Mouse (Mus musculus) regulatory T cell (primary cell): ENCODE results near the gene Pacsin2.

ENCODE experiments used
- in situ Hi-C: fragments of 300-600 bp; cut with MboI, MseI; formaldehyde crosslinking; loops from one replicate; pipeline ENCODE4 v1.15.1; 2025; ENCODE audit warnings: high pct_unique_total_duplicates

Pacsin2 gene

GRCm38 (mm10) chr15:83464083-83464904 is at the start of gene Pacsin2:
Gene Pacsin2, minus strand, starts transcription at chr15:83464606.
- in situ Hi-C loops: no loop called here

- in situ Hi-C loops: loop anchor here (25.0 kb wide), 1 partner anchor 1150 kb away; the partner anchor contains the start of gene Ndufa6
Measured at GRCm38 (mm10) chr15:83512489-83513281, 48.3 kb upstream of the Pacsin2 start.

GRCm38 (mm10) chr15:83510805-83511405 is 46.5 kb upstream of the Pacsin2 start, which contains the start of gene Ttll1:
Gene Ttll1, minus strand, starts transcription at chr15:83510893.
- in situ Hi-C loops: loop anchor here (25.0 kb wide), 1 partner anchor 1149 kb away; the partner anchor contains the start of gene Ndufa6

- in situ Hi-C loops: loop anchor here (25.0 kb wide), 1 partner anchor 1148 kb away; the partner anchor contains the start of gene Ndufa6
Measured at GRCm38 (mm10) chr15:83509950-83510804, 45.8 kb upstream of the Pacsin2 start.

GRCm38 (mm10) chr15:83501483-83501882 is 37.1 kb upstream of the Pacsin2 start:
- in situ Hi-C loops: loop anchor here (25.0 kb wide), 1 partner anchor 1139 kb away; the partner anchor contains the start of gene Ndufa6

GRCm38 (mm10) chr15:83500352-83500751 is 35.9 kb upstream of the Pacsin2 start:
- in situ Hi-C loops: loop anchor here (25.0 kb wide), 1 partner anchor 1138 kb away; the partner anchor contains the start of gene Ndufa6

GRCm38 (mm10) chr15:83499211-83499755 is 34.9 kb upstream of the Pacsin2 start:
- in situ Hi-C loops: no loop called here

GRCm38 (mm10) chr15:83497299-83497698 is 32.9 kb upstream of the Pacsin2 start:
- in situ Hi-C loops: no loop called here

- in situ Hi-C loops: no loop called here
Measured at GRCm38 (mm10) chr15:83495787-83496367, 31.5 kb upstream of the Pacsin2 start.

GRCm38 (mm10) chr15:83495195-83495594 is 30.8 kb upstream of the Pacsin2 start:
- in situ Hi-C loops: no loop called here

- in situ Hi-C loops: no loop called here
Measured at GRCm38 (mm10) chr15:83494572-83494920, 30.1 kb upstream of the Pacsin2 start.

GRCm38 (mm10) chr15:83493856-83494571 is 29.6 kb upstream of the Pacsin2 start:
- in situ Hi-C loops: no loop called here

- in situ Hi-C loops: no loop called here
Measured at GRCm38 (mm10) chr15:83491891-83492290, 27.5 kb upstream of the Pacsin2 start.

- in situ Hi-C loops: loop anchor here (5.0 kb wide), 1 partner anchor 117 kb away; no protein-coding TSS in a partner anchor
Measured at GRCm38 (mm10) chr15:83489471-83489870, 25.1 kb upstream of the Pacsin2 start.

GRCm38 (mm10) chr15:83487477-83488115 is 23.2 kb upstream of the Pacsin2 start:
- in situ Hi-C loops: loop anchor here (5.0 kb wide), 1 partner anchor 115 kb away; no protein-coding TSS in a partner anchor

GRCm38 (mm10) chr15:83484311-83484710 is 19.9 kb upstream of the Pacsin2 start:
- in situ Hi-C loops: no loop called here

GRCm38 (mm10) chr15:83483482-83483881 is 19.1 kb upstream of the Pacsin2 start:
- in situ Hi-C loops: no loop called here

- in situ Hi-C loops: no loop called here
Measured at GRCm38 (mm10) chr15:83482645-83483224, 18.3 kb upstream of the Pacsin2 start.
